Mouse (Mus musculus): Measurements from ENCODE around the gene Olfr1535.

Gene Olfr1535

DNA sequence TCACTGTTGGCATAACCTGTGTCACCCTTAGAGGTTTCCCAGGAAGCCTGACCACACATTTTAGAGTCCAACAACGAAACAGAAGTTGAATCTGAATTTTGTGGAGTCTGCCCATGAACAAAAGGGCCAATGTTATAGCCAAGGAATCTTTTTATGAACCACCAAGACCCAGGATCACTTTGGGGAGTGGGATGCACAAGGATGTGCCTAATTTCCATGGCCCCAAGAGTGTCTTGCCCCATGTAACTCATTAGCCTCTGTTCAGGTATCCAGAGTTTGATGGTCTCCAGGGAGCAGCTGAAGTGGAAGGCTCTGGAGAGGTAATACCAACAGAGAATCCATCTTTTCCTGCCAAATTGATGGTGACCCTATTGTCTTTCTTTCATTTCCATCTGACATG is at the start of gene Olfr1535:
Gene Olfr1535 (minus strand): TSS at position 101 of the 400 bp plus-strand sequence.
- TF ChIP-seq NANOG (IDR thresholded peaks at IDR 0.05; ENCODE audit: borderline replicate concordance, low read length) (no peak), POU5F1 (IDR thresholded peaks at IDR 0.05; ENCODE audit: borderline replicate concordance, low read length) (no peak), CTCF (conservative IDR thresholded peaks at IDR 0.05; ENCODE audit: low read length) (no peak)
- H3K27me3 ChIP-seq (ENCODE audit: insufficient read depth, low read length), result no peaks in the 10 kb centered on the region
- no peaks in the 10 kb centered on the region for H3K4me1 ChIP-seq (replicated peaks; ENCODE audit: low read depth, low read length)
- H3K4me3 ChIP-seq (replicated peaks; ENCODE audit: low read length), result no peak within 1 kb of the TSS
- peaks cover 44% of the 10 kb centered on the region for H3K9me3 ChIP-seq (ENCODE audit: low read length)
- H3K36me3 ChIP-seq (ENCODE audit: insufficient read depth, low read length), result no peaks in the 10 kb centered on the region

DNA sequence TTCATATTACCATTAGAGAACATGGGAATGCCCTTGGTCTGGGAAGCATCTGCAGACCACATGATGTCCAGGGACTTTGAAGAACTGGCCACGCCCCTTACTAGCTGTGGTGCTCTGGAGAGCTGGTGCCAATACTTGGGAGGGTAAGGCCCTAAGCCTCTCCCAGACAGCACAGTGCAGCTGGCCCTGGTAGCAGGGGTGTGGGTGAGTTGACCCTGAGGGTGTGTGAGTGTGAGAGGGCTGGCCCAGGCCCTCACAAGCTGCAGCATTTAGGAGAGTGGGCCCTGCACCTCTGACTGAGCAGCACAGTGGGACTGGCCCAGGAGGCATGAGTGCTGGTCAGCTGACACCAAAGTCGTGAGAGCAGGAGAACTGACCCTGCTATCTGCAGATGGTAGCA is 31.9 kb upstream of the Olfr1535 start:
- no peaks in the 10 kb centered on the region for H3K36me3 ChIP-seq (ENCODE audit: insufficient read depth, low read length)
- TF ChIP-seq NANOG (IDR thresholded peaks at IDR 0.05; ENCODE audit: borderline replicate concordance, low read length), result no peak

DNA sequence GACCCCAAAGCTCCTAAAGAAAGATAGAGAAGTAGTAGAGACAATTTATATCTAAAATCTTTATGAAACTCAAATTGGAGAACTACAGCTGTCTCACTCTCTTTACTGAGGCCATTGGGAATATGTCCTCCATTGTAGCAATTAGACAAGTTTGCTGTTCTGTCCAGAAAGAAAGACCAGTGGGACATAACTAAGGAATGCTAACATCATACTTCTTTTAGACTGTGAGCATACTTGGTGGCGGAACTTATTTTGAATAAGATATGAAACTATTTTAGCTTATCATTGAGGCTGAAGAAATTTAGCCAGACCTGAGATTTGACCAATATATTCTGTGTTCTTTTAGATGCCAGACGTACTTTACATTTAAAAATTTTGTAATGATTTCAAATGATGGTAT is 22.0 kb upstream of the Olfr1535 start, which contains the start of gene Olfr1364:
Gene Olfr1364 (minus strand): TSS at position 101 of the 400 bp plus-strand sequence.
- H3K9me3 ChIP-seq (ENCODE audit: low read length), result no peaks in the 10 kb centered on the region
- no peak within 1 kb of the TSS for H3K4me3 ChIP-seq (replicated peaks; ENCODE audit: low read length)
- no peaks in the 10 kb centered on the region for H3K4me1 ChIP-seq (replicated peaks; ENCODE audit: low read depth, low read length)
- TF ChIP-seq CTCF (conservative IDR thresholded peaks at IDR 0.05; ENCODE audit: low read length) (no peak), NANOG (IDR thresholded peaks at IDR 0.05; ENCODE audit: borderline replicate concordance, low read length) (no peak), POU5F1 (IDR thresholded peaks at IDR 0.05; ENCODE audit: borderline replicate concordance, low read length) (no peak)
- H3K27me3 ChIP-seq (ENCODE audit: insufficient read depth, low read length), result no peaks in the 10 kb centered on the region
- H3K36me3 ChIP-seq (ENCODE audit: insufficient read depth, low read length), result no peaks in the 10 kb centered on the region

More for the DNA sequence above, 31.9 kb upstream of the Olfr1535 start:
- Histone ChIP-seq H3K4me1 (replicated peaks; ENCODE audit: low read depth, low read length) (no peaks in the 10 kb centered on the region), H3K27me3 (ENCODE audit: insufficient read depth, low read length) (no peaks in the 10 kb centered on the region), H3K9me3 (ENCODE audit: low read length) (no peaks in the 10 kb centered on the region), H3K4me3 (replicated peaks; ENCODE audit: low read length) (no peak overlapping the region)

DNA sequence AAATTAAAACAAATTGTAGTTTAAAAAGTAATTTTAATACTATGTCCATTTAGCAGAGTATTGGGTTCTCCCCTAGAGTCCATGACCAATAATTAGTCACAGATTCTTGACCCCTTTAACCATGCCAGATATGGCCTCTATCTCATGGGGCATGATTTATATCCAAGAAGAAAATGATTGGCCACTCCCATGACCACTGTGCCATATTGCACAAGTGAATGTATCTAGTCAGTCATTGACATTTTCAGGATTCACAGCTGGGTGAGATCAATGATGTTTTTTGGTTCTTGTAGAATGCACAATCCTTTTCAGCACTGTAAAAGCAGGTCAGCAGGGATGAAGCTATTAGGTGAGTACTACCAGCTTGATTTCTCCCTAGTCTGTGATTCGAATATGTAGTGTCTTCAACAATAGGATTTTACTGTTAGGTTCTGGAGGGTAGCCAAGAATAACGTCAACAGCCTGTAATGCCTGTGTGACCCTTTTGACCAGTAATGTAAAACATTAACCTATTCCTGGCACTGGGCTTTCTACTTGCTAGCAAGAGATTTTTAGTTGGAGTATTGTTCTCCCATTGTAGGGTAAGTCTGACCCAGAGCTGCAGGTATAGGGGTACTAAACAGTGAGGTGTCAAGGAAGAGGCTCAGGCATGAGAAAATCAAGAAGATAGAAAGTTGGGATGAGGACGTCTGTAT is 9.1 kb downstream of the Olfr1535 start:
- Histone ChIP-seq H3K36me3 (ENCODE audit: insufficient read depth, low read length) (no peaks in the 10 kb centered on the region), H3K9me3 (ENCODE audit: low read length) (no peaks in the 10 kb centered on the region), H3K27me3 (ENCODE audit: insufficient read depth, low read length) (no peaks in the 10 kb centered on the region), H3K4me1 (replicated peaks; ENCODE audit: low read depth, low read length) (no peaks in the 10 kb centered on the region), H3K4me3 (replicated peaks; ENCODE audit: low read length) (no peak overlapping the region)
- no peak for TF ChIP-seq NANOG (IDR thresholded peaks at IDR 0.05; ENCODE audit: borderline replicate concordance, low read length)
- no peak for TF ChIP-seq CTCF (conservative IDR thresholded peaks at IDR 0.05; ENCODE audit: low read length)
- no peak for TF ChIP-seq POU5F1 (IDR thresholded peaks at IDR 0.05; ENCODE audit: borderline replicate concordance, low read length)

DNA sequence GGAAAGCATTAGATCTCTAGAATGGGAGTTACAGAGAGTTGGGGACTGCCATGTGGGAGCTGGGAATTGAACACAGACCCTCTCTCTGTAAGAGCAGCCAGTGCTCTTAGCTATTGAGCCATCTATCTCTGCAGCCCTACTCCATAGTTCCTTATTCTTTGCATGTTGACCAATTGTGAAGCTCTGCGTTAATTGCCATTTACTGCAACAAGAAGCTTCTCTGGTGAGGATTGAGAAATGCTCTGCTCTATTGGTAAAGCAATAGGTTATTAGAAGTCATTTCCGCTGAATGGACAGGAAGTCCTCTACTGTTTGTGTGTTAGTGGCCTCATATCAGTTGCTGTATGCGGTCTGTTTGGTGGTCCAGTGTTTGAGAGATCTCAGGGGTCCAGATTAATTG is 10.2 kb downstream of the Olfr1535 start:
- H3K4me1 ChIP-seq (replicated peaks; ENCODE audit: low read depth, low read length), result no peaks in the 10 kb centered on the region
- no peaks in the 10 kb centered on the region for H3K9me3 ChIP-seq (ENCODE audit: low read length)
- H3K4me3 ChIP-seq (replicated peaks; ENCODE audit: low read length), result no peak overlapping the region
- TF ChIP-seq NANOG (IDR thresholded peaks at IDR 0.05; ENCODE audit: borderline replicate concordance, low read length) (no peak), CTCF (conservative IDR thresholded peaks at IDR 0.05; ENCODE audit: low read length) (no peak), POU5F1 (IDR thresholded peaks at IDR 0.05; ENCODE audit: borderline replicate concordance, low read length) (no peak)
- H3K36me3 ChIP-seq (ENCODE audit: insufficient read depth, low read length), result no peaks in the 10 kb centered on the region
- H3K27me3 ChIP-seq (ENCODE audit: insufficient read depth, low read length), result no peaks in the 10 kb centered on the region

DNA sequence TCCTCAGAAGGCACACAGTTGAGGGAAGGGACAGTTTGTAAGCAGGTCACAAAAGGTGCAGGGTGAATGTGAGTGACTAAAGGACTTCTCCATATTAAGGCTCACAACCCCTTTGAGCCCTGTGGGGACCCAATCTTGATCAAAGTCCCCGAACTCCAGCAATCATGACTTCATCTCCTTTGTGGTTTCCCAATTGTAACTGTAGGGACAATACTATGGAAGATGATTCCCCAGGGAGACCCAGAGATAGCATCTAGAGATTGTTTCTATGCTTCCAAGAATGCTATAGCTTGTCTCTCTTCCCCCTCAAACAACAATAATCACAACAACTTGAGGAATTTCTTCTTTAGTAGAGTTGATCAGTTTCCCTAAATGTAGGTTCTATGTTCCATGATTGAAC is 17.0 kb downstream of the Olfr1535 start, which contains the start of gene Olfr1366:
Gene Olfr1366 (minus strand): TSS at position 101 of the 400 bp plus-strand sequence.
- Histone ChIP-seq H3K9me3 (ENCODE audit: low read length) (no peaks in the 10 kb centered on the region), H3K27me3 (ENCODE audit: insufficient read depth, low read length) (no peaks in the 10 kb centered on the region), H3K36me3 (ENCODE audit: insufficient read depth, low read length) (no peaks in the 10 kb centered on the region), H3K4me3 (replicated peaks; ENCODE audit: low read length) (no peak within 1 kb of the TSS), H3K4me1 (replicated peaks; ENCODE audit: low read depth, low read length) (no peaks in the 10 kb centered on the region)
- TF ChIP-seq NANOG (IDR thresholded peaks at IDR 0.05; ENCODE audit: borderline replicate concordance, low read length) (no peak), CTCF (conservative IDR thresholded peaks at IDR 0.05; ENCODE audit: low read length) (no peak), POU5F1 (IDR thresholded peaks at IDR 0.05; ENCODE audit: borderline replicate concordance, low read length) (no peak)

DNA sequence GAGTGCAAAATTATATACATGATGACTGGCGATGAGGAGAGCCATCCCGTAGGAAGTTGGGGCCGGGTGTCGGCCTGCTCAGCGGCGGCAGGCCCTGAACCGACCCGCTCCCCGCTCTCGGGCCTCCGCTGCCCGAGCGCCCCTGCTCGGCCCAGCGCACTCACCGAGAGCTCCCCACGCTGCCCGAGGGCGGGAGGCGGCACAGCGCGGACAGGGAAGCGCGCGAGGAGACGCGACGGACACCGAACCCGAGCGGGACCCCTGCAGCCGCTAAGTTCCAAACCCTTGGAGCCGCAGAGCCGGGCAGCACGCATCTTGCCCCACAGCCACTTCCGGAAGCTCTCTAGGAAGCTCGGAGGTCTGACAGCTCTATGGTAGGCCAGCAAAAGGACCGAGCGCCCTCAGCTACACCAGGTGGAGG is 28.9 kb downstream of the Olfr1535 start, which contains the start of gene Zkscan8:
Gene Zkscan8 (minus strand): TSS at position 340 of the 421 bp plus-strand sequence.
- Histone ChIP-seq H3K4me1 (replicated peaks; ENCODE audit: low read depth, low read length) (peaks cover 11% of the 10 kb centered on the region; the same call in 1 of the 2 replicates), H3K27me3 (ENCODE audit: insufficient read depth, low read length) (no peaks in the 10 kb centered on the region), H3K4me3 (replicated peaks; ENCODE audit: low read length) (peak within 1 kb of the TSS; percentile 90), H3K36me3 (ENCODE audit: insufficient read depth, low read length) (peaks cover 11% of the 10 kb centered on the region), H3K9me3 (ENCODE audit: low read length) (no peaks in the 10 kb centered on the region)
- no peak for TF ChIP-seq CTCF (conservative IDR thresholded peaks at IDR 0.05; ENCODE audit: low read length)
- TF ChIP-seq NANOG (IDR thresholded peaks at IDR 0.05; ENCODE audit: borderline replicate concordance, low read length), result no peak
- TF ChIP-seq POU5F1 (IDR thresholded peaks at IDR 0.05; ENCODE audit: borderline replicate concordance, low read length), result no peak

DNA sequence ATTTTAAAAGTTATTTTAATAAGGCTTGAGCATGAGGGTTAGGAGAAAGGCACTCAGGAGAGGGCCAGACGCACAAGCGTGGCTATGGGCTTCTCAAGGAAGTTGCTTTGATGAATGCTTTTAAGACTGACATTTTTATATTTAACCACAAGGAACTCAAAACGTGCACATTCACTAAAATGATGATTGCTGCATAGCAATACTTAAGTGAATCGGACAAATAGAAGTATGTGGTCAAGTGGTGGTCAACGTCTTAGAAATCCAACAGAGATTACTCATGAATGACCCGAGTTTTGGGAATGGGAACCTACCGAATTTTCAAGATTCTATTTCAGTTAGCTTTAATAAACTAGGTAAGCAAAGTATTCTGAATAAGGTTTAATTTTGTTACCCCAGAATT is 29.6 kb downstream of the Olfr1535 start:
- TF ChIP-seq POU5F1 (IDR thresholded peaks at IDR 0.05; ENCODE audit: borderline replicate concordance, low read length), result no peak
- no peak for TF ChIP-seq NANOG (IDR thresholded peaks at IDR 0.05; ENCODE audit: borderline replicate concordance, low read length)
- no peak for TF ChIP-seq CTCF (conservative IDR thresholded peaks at IDR 0.05; ENCODE audit: low read length)
- Histone ChIP-seq H3K4me1 (replicated peaks; ENCODE audit: low read depth, low read length) (peaks cover 11% of the 10 kb centered on the region; the same call in 1 of the 2 replicates), H3K9me3 (ENCODE audit: low read length) (no peaks in the 10 kb centered on the region), H3K27me3 (ENCODE audit: insufficient read depth, low read length) (no peaks in the 10 kb centered on the region), H3K36me3 (ENCODE audit: insufficient read depth, low read length) (peaks cover 17% of the 10 kb centered on the region), H3K4me3 (replicated peaks; ENCODE audit: low read length) (peak overlapping the region; percentile 90)

Measured in E14TG2a.4 (cell line).